Mouse (Mus musculus): ENCODE data around the gene Asic2.

Asic2 gene

GRCm38 (mm10) chr11:80912721-80913120, 1055.5 kb downstream of the Asic2 start:
- DNase-seq (ENCODE audit: low spot score), result no peak

- DNase-seq (ENCODE audit: low spot score), result no peak
Observed at GRCm38 (mm10) chr11:80907820-80908219, 1060.4 kb downstream of the Asic2 start.

- peak; percentile 54 for DNase-seq (ENCODE audit: low spot score)
Observed at GRCm38 (mm10) chr11:80906456-80906855, 1061.8 kb downstream of the Asic2 start.

- DNase-seq (ENCODE audit: low spot score), result no peak
Observed at GRCm38 (mm10) chr11:80904559-80904958, 1063.7 kb downstream of the Asic2 start.

- no peak for DNase-seq (ENCODE audit: low spot score)
Observed at GRCm38 (mm10) chr11:80903426-80903825, 1064.8 kb downstream of the Asic2 start.

- DNase-seq (ENCODE audit: low spot score), result no peak
Observed at GRCm38 (mm10) chr11:80902664-80903063, 1065.6 kb downstream of the Asic2 start.

GRCm38 (mm10) chr11:80900555-80900954, 1067.7 kb downstream of the Asic2 start:
- no peak for DNase-seq (ENCODE audit: low spot score)

GRCm38 (mm10) chr11:80895853-80896252, 1072.4 kb downstream of the Asic2 start:
- no peak for DNase-seq (ENCODE audit: low spot score)

- DNase-seq (ENCODE audit: low spot score), result no peak
Observed at GRCm38 (mm10) chr11:80889336-80890063, 1078.8 kb downstream of the Asic2 start.

GRCm38 (mm10) chr11:80887021-80887420, 1081.2 kb downstream of the Asic2 start:
- DNase-seq (ENCODE audit: low spot score), result no peak

GRCm38 (mm10) chr11:80886365-80886764, 1081.9 kb downstream of the Asic2 start:
- DNase-seq (ENCODE audit: low spot score), result no peak

- no peak for DNase-seq (ENCODE audit: low spot score)
Observed at GRCm38 (mm10) chr11:80884521-80885231, 1083.6 kb downstream of the Asic2 start.

GRCm38 (mm10) chr11:80882229-80882810, 1085.9 kb downstream of the Asic2 start:
- DNase-seq (ENCODE audit: low spot score), result no peak

- no peak for DNase-seq (ENCODE audit: low spot score)
Observed at GRCm38 (mm10) chr11:80878026-80878425, 1090.2 kb downstream of the Asic2 start.

GRCm38 (mm10) chr11:80877131-80877651, 1091.1 kb downstream of the Asic2 start:
- DNase-seq (ENCODE audit: low spot score), result peak; percentile 79

GRCm38 (mm10) chr11:80872509-80873474, 1095.5 kb downstream of the Asic2 start:
- peak; percentile 36 for DNase-seq (ENCODE audit: low spot score)

- DNase-seq (ENCODE audit: low spot score), result no peak
Observed at GRCm38 (mm10) chr11:80868039-80868438, 1100.2 kb downstream of the Asic2 start.

- DNase-seq (ENCODE audit: low spot score), result no peak
Observed at GRCm38 (mm10) chr11:80862941-80863340, 1105.3 kb downstream of the Asic2 start.

- DNase-seq (ENCODE audit: low spot score), result no peak
Observed at GRCm38 (mm10) chr11:80858065-80858464, 1110.2 kb downstream of the Asic2 start, which contains the start of gene Spaca3. TSS of gene Spaca3 (plus strand) at chr11:80858365.

- no peak for DNase-seq (ENCODE audit: low spot score)
Observed at GRCm38 (mm10) chr11:80856827-80857226, 1111.4 kb downstream of the Asic2 start.

- no peak for DNase-seq (ENCODE audit: low spot score)
Observed at GRCm38 (mm10) chr11:80854908-80855307, 1113.3 kb downstream of the Asic2 start.

GRCm38 (mm10) chr11:80854430-80854829, 1113.8 kb downstream of the Asic2 start:
- DNase-seq (ENCODE audit: low spot score), result no peak

All from adipocyte (in vitro differentiated cells).